Mouse (Mus musculus) G1E (cell line): ENCODE measurements around the gene March8.
"Not testable (repeated sequence)": the region's sequence is repeated elsewhere in the genome, so short reads cannot be mapped to it uniquely, and the experiment has no call there.

ENCODE experiments used
- CTCF ChIP-seq: IDR thresholded peaks from 2 replicates; pipeline ENCODE4 v1.5.1; 2012; ENCODE audit warnings: low read depth, low read length, inconsistent platforms, mixed read lengths
- GATA1 ChIP-seq: IDR thresholded peaks from 2 replicates; pipeline ENCODE4 v1.6.1; 2012; ENCODE audit warnings: borderline replicate concordance, low read length, inconsistent platforms, mixed read lengths
- POLR2AphosphoS5 ChIP-seq: IDR thresholded peaks from 2 replicates; pipeline ENCODE4 v1.6.1; 2012; ENCODE audit warnings: low read depth, low read length, inconsistent platforms; ENCODE audit not compliant: insufficient replicate concordance

GRCm38 (mm10) chr6:116356311-116356947 is 18.6 kb downstream of the March8 start:
- TF ChIP-seq CTCF, GATA1, POLR2AphosphoS5: not testable (repeated sequence)
